Mouse (Mus musculus) bone marrow macrophage, adult 2 months (primary cell): ENCODE results near the gene Mtg2.

Experiments used
- CTCF ChIP-seq: IDR thresholded peaks from 2 replicates; pipeline ENCODE4 v1.5.1; 2012; ENCODE audit warnings: low read depth, mild to moderate bottlenecking, low read length, moderate library complexity
- POLR2A ChIP-seq: IDR thresholded peaks from 2 replicates; pipeline ENCODE4 v1.6.1; 2012; ENCODE audit warnings: mild to moderate bottlenecking, low read depth, low read length, borderline replicate concordance

- TF ChIP-seq CTCF: peak; percentile 65
- no peak for TF ChIP-seq POLR2A
These were observed 18.2 kb upstream of the Mtg2 start for GRCm38 (mm10) chr2:180051986-180052733.
